Mouse (Mus musculus): Measurements from ENCODE around the gene Dgki.

GRCm38 (mm10) chr6:36809747-36810285, 490.2 kb downstream of the Dgki start, which contains the start of gene Ptn:
- TF ChIP-seq POLR2A (IDR thresholded peaks at IDR 0.05; ENCODE audit: insufficient read depth, low read depth, low read length) (no peak), CTCF (IDR thresholded peaks at IDR 0.05) (no peak), EP300 (IDR thresholded peaks at IDR 0.05; ENCODE audit: insufficient read depth, low read depth, low read length) (no peak)
